Mouse (Mus musculus) heart, postnatal 4 days (tissue): ENCODE measurements around the gene Neurl4. TPM values are rescaled to one million over a fixed set of nuclear protein-coding genes. Genes with fewer than 3 reads are reported as not detected.
A peak's percentile ranks its signal among the peaks of the same experiment; 100 is the strongest.
"Not testable (repeated sequence)": the region's sequence is repeated elsewhere in the genome, so short reads cannot be mapped to it uniquely, and the experiment has no call there.

Experiments used
- DNase-seq: peaks from one replicate; pipeline ENCODE4 v3.0.0; 2021
- total RNA-seq, 2 experiments: library from RNA; stranded (reverse); gene quantifications; 2 replicates each; pipeline ENCODE4 v1.2.3; 2021

The Neurl4 gene
- 10 to 100 TPM; 45.8 to 48.5 TPM for total RNA-seq

DNA sequence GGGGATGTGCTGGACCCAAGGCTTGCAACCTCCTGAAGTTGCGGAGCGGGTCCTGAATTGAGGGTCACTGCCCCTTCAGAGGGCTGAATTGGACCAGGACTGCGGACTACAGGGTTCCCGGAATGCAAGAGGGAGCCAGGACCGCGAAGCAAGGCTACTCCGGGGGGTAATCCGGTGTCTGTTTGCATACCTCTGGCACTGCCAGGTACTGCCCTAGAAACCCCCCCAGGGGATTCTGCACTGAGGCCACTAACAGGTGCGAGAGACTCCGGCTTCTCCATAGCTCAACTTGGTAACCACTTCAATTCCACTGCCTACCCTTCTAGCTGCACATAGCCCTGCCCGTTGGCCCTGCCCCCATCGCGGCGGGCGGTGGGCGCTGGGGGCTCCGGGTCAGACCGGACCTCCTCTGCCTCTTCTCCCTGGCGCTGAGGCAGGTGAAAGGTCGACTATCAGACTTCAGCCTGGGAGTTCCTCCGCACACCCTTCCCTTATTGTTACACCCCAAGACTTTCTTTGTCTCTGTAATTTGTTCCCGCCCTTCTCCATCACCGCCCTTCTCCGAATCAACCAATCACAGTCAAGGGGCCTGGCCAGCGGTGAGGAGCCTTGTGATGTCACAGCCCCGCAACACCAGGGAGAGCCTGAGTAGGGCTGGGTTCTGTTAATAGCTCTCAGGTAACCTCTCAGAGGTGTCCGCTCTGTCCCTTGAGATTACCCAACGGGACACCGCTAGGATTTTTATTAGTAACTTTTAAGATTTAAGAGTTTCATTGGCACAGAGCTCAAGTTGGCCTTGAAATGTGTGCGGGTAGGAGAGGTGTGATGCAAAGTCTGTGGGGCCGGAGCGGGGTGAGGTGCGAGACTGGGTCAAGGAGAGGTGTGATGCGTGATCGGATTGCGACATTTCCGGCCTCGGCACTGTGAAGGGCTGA, at the start of gene Neurl4, which contains the start of gene 2810408A11Rik:
TSS of gene Neurl4 (plus strand) at position 602 of the 935 bp plus-strand sequence.
TSS of gene 2810408A11Rik (minus strand) at position 517 of the 935 bp plus-strand sequence.
- peak; percentile 90 for DNase-seq

DNA sequence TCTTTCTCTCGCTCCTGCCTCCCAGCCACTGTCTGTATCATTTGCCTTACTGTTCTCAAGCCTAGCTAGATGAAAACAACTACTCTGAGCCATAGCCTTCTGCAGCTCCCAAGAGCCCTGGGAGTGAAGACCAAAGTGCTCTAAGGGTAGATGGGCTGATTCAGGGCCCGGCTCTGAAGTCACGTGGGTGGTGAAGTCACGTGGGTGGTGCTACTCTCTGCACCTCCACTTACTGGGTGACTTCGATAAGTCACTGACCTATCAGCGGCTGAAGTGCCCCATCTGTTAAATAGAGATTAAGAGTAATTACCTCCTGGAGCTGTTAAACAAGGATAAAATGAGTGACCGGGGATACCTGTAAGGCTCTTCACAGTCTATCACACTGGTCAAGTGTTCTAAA, 46.9 kb upstream of the Neurl4 start:
- DNase-seq = no peak

DNA sequence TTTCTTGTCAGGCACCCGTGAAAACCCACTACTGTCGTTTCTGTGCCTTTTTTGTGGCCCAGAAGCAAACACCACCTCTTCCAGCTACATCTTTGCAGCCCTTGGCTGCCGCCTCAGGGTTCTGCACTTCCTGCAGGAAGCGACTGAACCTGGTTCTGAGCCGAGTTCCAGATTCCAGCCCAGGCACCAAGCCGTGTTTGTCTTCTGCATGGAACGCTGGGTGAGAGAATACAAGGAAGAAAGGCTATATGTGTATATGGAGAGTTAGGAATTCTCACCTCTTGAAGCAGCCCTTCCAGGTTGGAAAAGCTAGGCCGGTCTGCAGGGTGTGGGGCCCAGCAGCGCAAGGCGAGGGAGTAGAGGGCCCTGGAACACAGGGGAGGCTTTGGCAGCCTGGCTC, 46.2 kb upstream of the Neurl4 start:
- DNase-seq = no peak

DNA sequence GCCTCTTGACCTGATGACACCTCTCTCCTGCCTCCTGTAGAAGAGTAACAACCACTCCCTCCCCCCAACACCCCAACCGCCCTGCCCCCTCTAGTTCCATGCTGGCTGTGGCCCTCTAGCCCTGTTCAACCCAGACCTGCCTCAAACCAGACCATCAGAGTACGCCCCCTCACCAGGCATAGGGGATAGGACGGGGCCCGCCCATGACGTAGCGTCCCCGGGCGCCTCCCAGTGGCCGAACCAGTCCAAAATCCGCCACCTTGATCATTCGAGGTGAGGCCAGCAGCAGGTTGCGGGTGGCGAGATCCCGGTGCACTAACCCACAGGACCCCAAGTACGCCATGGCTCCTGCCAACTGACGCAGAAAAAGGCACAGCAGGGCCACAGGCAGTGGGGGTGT, 45.5 kb upstream of the Neurl4 start:
- peak; percentile 63 for DNase-seq

DNA sequence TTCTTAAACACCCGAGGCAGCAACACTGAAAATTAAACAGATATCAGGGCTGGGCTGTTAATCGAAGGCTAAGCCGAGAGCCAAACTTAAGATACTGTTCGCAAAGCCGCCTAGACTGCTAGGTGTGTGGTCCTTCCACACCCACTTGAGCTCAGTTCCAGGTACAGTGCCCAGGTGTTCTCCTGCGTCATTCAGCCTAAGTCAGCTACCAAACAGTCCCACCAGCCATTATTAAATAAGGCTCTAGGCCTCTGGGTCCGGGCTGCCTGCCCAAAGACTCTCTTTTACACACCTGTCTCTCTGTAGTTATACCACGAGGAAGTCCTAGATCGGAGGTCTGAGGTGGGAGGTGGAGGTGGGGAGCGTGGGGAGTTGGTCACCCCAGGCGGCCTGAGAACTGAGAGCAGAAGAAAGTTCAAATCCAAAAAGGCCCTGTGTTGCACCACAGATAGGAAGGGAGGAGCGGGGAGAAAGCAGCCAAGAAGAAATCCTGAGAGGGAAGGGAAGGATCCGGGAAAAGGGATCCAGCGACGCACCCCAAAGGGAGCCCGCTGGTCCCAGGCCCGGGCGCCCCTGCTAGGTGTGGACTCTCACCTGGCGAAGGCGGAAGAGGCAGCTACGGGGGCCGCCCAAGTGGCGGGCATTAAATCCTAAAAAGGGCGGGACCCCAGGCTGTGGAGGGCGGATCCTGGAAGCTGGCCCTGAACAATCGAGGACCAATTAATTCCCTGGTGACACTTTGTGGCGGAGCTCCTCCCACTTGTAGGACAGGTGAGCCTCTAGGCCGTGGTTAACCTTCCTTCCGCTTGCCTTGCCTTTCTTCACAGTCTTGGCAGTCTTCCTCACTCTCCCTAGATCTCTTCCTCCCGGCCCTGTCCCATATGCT, 42.5 kb upstream of the Neurl4 start, which contains the start of gene Tnk1:
TSS of gene Tnk1 (minus strand) at position 618 of the 886 bp plus-strand sequence.
- no peak for DNase-seq

DNA sequence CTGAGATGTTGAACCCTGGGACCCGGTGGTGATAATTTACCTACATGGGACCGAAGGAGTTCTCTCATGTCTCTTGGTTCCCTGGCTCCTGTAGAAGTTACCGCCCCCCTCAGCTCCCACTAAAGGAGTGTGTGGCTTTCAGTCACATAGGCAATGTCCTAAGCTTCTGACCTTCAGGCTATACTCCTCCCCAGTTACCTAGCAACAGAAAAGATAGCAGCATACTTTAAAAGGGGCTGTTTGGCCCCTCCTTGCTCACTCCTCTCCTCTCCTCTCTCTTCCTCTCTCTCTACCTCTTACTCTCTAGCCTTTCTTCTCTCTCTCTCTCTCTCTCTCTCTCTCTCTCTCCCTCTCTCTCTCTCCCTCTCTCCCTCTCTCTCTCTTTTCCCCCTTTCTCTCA, 37.1 kb upstream of the Neurl4 start:
- DNase-seq = not testable (repeated sequence)

DNA sequence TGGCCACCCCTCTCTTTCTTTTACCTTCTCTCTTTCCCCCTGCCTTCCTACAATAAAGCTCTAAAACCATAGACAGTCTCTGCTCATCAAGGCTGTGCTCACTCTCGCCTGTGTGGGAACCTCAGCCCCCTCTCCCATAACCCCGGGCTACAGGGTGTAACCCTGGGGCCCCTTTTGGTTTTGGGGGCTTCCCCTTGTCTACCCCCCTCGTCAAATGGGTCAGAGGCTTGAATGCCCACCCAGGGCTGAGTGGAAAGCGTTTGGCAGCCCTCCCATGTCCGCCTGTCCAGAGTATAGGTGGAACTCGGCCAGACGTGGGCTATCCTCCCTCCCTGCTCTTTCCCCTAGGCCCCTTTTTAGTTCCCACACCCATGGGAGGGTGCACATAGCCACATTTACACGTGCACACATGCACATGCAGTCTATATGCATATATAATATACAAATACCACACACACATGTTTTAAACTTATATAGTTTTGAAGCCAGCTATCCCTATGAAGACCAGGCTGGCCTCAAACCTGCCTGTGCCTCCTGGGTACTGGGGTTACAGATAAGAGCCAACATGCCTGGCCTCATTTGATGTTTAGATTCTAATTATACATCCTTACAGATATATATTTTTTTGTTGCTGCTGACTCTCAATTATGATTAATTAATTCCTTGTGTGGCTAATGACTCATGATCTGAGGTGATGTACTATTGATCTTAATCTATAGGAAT, 36.6 kb upstream of the Neurl4 start:
- DNase-seq = no peak

DNA sequence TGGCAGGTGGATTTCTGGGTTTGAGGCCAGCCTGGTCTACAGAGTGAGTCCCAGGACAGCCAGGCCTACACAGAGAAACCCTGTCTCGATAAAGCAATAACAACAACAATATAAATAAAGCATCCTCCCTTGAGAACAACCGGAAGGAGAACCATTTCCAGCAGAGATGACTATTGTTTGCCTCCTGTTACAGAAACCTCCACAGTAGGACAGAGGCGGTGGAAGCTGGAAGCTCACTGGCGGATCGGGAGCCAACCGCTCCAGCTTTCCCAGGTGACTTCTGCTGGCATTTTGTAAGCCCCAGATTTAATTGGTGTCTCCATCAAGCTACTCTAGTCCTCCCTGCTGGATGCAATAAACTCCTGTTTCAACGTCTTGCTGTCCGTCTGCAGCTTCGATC, 35.3 kb upstream of the Neurl4 start:
- DNase-seq = no peak

DNA sequence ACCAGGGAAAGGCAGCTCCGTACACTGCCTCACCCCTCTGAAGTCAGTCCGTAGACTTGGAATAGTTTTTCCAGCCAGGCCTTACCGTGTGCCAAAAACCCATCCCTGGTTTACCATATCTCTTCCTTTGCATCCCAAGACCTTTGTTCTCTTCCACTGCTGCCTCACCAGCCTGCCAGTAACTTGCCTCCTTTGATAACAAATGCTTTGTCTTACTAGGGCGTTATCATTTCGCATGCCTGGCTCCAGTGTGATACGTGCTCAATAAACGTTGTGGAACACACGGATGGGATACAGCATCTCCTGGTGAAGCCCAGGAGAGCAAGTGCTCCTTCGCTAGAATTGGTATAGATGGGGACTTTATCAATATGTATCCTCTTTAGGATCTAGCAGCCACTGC, 33.5 kb upstream of the Neurl4 start:
- DNase-seq = no peak

DNA sequence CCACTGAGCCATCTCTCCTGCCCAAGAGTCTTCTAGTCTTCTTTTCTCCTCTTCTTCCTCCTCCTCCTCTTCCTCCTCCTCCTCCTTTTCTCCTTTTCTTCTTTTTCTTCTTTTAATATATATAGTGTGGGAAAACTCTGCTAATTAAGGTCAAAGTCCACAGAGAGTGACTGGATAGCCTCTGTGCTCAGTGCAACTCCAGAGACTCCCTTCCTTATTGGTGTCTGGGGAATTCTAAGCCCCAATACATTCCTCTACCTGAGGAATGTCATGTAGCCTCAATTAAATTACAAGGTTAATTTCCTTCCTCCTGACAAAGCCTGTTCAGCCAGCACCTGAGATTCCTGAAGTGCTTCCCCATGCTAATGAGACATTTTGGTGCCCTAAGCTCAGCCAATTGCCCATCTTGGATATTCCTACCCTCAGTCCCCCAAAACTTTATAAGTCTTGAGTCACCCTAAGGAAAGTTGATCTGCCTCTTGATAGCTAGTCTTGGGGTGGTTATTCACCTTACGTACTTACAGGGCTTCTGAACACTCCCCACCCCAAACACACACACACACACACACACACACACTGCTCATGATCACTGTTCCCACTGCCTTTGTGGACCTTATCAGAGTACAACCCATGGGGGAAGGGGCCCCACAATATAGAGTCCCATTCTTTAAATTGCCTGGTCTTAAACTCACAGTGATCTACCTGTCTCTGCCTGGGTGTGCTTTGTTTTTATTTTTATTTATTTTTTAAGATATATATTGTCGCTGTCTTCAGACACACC, 30.4 kb upstream of the Neurl4 start:
- no peak for DNase-seq

DNA sequence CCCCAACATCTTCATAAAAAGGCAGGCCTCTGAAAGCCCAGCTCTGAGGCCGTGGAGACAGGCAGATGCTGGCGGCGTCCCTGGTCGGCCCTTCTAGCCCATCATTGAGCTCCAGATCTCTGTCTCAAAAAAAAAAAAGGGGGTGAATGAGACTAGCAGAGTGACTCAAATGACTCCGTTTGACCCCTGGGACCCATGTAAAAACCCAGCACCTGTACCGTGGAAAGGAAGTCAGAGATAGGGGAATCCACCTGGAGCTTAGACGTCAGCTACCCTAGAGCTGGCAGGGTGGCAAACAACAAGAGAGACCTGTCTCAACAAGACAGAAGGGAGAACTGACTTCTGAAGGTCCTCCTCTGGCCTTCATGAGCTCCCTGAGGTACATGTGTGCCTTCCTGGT, 29.1 kb upstream of the Neurl4 start:
- DNase-seq = no peak

DNA sequence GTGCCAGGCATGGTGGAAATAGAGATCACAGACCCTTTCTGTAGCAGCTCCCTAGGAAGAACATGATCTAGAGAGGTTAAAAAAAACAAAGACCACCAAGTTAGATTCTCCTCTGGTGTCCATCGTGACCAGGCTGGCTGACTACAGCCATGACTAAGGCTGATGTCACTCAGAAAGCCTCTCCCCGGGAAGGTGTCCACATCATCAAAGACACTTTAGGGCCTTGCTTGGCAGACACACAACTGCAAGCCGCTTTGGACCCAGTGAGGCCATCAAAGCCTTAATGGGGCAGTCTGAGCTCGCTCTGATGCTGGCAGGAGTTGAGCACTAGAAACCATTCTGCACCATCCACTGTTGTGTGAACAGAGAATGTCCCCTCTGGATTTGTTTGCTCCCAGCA, 28.4 kb upstream of the Neurl4 start:
- DNase-seq = no peak

DNA sequence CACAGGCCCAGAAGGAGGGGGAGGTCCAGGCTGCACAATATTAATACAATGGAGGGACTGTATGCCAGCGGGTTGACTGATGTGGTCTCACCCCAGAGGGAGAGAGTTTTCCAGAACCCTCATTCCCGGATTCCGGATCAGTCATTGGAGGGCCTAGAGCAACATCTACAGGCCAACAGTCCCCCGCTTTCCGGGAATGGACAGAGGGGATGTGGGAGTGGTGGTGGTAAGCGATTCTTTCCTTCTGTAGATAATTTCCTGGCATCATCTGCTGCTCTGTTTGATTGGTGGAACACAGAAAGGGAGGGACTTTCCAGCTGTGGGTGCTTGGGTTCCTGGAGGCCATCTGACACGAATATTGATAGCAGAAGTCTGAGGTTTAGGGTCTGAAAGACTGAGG, 24.7 kb upstream of the Neurl4 start:
- DNase-seq = peak; percentile 73

DNA sequence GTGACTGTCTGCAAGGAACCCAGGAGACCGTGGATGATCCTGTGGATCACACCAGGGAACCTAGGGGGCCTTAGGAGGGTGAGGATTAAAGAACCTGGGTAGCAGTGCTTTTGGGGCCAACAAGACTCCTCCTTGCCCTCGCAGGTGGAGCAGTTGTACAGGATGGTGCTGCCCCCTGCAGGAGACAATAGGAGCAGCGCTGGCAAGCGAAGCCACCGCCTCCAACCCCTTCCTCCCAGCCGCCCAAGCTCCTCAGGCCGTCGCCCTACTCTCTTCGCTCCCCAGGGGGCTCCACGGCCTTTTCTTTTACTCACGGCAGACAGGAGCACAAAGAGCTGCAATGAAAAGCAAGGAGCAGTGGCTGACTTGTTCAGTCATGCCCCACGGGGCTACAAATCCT, 24.0 kb upstream of the Neurl4 start:
- peak; percentile 95 for DNase-seq

DNA sequence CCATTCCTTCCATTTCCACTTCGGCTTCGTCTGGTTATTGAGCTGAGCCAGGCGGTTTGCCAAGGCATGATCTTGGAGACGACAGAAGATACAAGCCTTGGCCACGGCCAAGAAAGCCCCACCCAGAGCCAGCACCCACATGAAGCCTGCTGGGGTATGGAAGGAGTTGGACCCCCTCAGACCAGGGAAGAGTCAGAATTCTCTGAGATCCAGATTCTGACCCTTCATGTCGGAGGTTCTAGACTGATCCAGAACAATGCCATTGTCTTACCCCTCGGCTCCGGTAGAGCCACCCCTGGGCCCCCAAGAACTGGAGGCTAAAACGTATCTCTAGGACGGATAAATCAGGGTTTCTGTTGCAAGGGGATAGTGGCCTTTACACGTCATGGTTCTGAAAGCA, 23.0 kb upstream of the Neurl4 start, which contains the start of gene Tmem95:
TSS of gene Tmem95 (minus strand) at position 141 of the 400 bp plus-strand sequence.
- peak; percentile 23 for DNase-seq

DNA sequence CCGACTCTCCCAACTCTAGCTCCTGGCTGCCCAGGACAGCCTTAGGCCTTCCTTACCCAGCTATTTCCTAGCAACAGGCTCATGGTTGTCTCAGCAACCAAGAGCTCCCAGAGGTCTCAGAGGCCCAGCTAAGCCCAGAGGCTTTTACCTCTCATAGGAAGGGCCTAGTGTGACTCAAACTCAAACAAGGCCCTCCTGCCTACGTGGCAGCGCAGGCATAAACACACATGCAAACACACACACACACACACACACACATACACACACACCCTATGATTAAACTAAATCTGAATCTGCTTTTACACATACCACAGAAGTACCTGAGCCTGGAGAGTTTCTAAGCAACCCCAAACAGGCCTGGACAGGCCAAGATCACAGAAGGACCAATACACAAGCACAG, 22.5 kb upstream of the Neurl4 start:
- no peak for DNase-seq

DNA sequence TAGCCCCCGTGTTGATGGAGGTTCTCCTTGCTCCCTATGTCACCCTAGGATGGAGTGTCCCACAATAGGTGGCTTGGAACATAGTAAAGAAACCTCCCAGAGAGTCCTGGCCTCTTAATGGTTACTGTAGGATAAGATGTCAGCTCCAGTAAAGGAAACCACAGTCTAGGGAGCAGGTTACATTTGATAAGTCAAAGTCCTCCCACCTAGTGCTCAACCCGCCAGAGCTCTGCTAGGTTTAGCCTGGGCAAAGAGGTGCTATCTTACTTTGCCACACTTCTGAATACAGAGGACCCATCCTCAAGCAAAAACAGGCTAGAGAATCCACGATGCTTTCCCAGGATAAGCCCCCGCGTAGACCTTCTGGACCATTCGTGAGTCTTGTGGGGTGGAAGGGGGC, 21.9 kb upstream of the Neurl4 start:
- no peak for DNase-seq

DNA sequence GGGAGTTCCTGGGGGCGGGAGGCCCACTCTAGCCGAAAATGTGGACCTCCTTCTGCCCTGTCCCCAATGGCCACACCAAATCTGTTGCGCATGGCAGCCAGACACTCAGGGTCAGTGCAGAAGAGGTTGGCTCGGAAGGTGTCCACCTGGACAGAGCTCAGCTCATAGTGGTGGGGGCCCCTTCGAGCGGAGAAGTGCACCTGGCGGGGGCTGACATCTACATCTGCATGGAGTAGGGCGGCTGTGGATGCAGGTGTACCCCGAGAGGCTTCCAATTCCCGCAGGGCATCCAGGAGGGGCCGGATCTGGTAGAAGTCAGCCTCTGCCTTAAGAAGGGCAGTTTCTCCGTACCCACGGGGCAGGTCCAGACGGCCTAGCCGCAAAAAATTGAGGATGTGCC, 21.2 kb upstream of the Neurl4 start:
- DNase-seq = no peak

DNA sequence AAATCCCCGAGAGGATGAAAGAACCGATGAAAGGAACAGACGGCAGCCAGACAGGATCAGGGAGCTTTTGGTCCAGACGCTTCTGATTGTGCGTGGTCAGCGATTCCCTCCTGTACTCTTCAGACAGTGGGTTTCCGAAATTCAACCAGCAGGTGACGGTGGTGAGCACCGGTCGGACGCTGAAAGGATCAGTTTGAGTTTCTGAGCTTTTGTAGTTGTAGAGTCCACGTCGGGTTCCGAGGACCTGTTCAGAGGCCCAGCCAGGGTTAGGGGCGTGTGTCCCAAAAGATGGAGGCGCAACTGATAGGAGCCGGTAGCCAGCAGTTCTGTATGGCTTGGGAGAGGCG, 20.4 kb upstream of the Neurl4 start:
- DNase-seq = peak; percentile 82

DNA sequence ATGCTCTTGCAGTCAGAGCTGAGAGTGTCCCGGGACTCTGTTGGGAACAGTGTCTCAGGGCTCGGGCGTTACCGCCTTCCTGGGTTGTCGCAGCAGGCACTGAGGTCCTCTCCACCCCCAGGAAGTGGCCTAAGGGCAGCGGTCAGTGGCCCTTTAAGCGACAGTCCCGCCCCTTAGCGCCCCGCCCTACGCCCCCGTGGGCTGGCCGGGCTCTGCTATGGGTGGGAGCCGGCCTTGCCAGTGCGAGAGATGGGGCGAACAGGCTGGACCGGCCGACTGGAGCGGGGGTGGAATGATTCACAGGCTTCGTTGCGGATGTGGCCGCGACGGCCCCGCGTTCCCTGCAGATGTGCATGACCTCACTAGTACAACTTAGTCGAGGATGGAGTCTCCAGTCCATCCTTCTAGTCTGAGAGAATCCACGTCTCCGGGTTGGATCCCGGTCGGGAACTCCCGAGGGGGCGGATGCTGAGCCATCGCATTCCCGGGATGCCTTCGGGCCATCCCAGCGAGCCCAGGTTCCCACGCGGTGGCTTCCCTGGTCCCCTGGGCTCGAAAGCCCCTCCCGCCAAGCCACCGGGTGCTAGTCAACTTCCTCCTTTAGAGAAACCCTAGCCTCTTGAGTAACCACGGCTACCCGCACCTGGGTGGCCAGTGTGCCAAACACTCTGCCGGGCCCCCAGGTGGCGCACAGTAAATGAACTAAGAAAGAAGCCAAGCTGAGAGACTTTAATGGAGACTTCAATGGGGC, 19.8 kb upstream of the Neurl4 start, which contains the start of gene Kctd11:
TSS of gene Kctd11 (minus strand) at position 554 of the 751 bp plus-strand sequence.
- DNase-seq = peak; percentile 91
